8 mouse cellular contexts compared by ENCODE assay signal in genomic region chr12:70968791-70969307, GRCm38 (mm10). TPM values are rescaled to one million over a fixed set of nuclear protein-coding genes. Genes with fewer than 3 reads are reported as not detected.
DNase-seq lines count a peak whose midpoint lies in the region; ATAC-seq and TF ChIP-seq lines count a peak whose summit lies in the region.

No protein-coding gene starts in this region.

- no peaks in the 10 kb centered on the region for H3K36me3 ChIP-seq in ES-E14 (ENCODE audit: control insufficient read depth, insufficient read depth, low read length, poor library complexity, severe bottlenecking)
- peaks cover 9% of the 10 kb centered on the region; the same call in 1 of the 2 replicates for H3K36me3 ChIP-seq in forebrain, embryonic 14.5 days (ENCODE audit: control insufficient read depth, insufficient read depth, low read length)
- H3K36me3 ChIP-seq in liver, embryonic 16.5 days (ENCODE audit: control insufficient read depth, insufficient read depth): no peaks in the 10 kb centered on the region
- H3K36me3 ChIP-seq in neural tube, embryonic 12.5 days: peaks cover 9% of the 10 kb centered on the region

- peak overlapping the region; percentile 14; the same call in 1 of the 2 replicates for H3K9ac ChIP-seq in ES-E14 (ENCODE audit: insufficient read depth, low read depth, low read length, poor library complexity, severe bottlenecking)
- H3K9ac ChIP-seq in forebrain, embryonic 14.5 days (ENCODE audit: low read length): peak overlapping the region; percentile 71
- H3K9ac ChIP-seq in liver, embryonic 16.5 days (ENCODE audit: low read depth, low read length): peak overlapping the region; percentile 81
- H3K9ac ChIP-seq in neural tube, embryonic 12.5 days: peak overlapping the region; percentile 69

- H3K27ac ChIP-seq in ES-E14 (ENCODE audit: insufficient read depth, low read depth, low read length, poor library complexity, severe bottlenecking): peak overlapping the region; percentile 70; the same call in 1 of the 2 replicates
- H3K27ac ChIP-seq in forebrain, embryonic 14.5 days (ENCODE audit: low read depth, low read length): peak overlapping the region; percentile 90
- H3K27ac ChIP-seq in liver, embryonic 16.5 days (ENCODE audit: low read length): peak overlapping the region; percentile 93
- H3K27ac ChIP-seq in neural tube, embryonic 12.5 days: no peak overlapping the region

- H3K4me1 ChIP-seq in ES-E14 (ENCODE audit: control insufficient read depth in 2 of 2, insufficient read depth in 2 of 2, low read length in 2 of 2, poor library complexity in 1 of 2): no peaks in the 10 kb centered on the region
- H3K4me1 ChIP-seq in forebrain, embryonic 14.5 days (ENCODE audit: control insufficient read depth, insufficient read depth, low read length): no peaks in the 10 kb centered on the region
- peaks cover 10% of the 10 kb centered on the region for H3K4me1 ChIP-seq in liver, embryonic 16.5 days (ENCODE audit: control insufficient read depth, low read depth, low read length)
- H3K4me1 ChIP-seq in neural tube, embryonic 12.5 days: no peaks in the 10 kb centered on the region

- peak overlapping the region; percentile 49 for H3K4me2 ChIP-seq in forebrain, embryonic 14.5 days (ENCODE audit: low read length)
- H3K4me2 ChIP-seq in liver, embryonic 16.5 days (ENCODE audit: low read depth, low read length): peak overlapping the region; percentile 73
- H3K4me2 ChIP-seq in neural tube, embryonic 12.5 days (replicated peaks): peak overlapping the region; percentile 66

- ATAC-seq in forebrain, embryonic 14.5 days: peak; percentile 74
- ATAC-seq in liver, embryonic 16.5 days (ENCODE audit: low read depth): peak; percentile 61
- peak; percentile 78 for ATAC-seq in neural tube, embryonic 12.5 days (ENCODE audit: low FRiP score, low read depth)

- DNase-seq in ES-E14 (ENCODE audit: low read depth, low spot score): peak; percentile 83
- DNase-seq in cerebellum, adult 11 months: peak; percentile 82
- DNase-seq in forebrain, embryonic 14.5 days (ENCODE audit: low spot score): peak; percentile 94
- peak; percentile 82 to 88 for DNase-seq in heart, postnatal 14 days
- peak; percentile 76 for DNase-seq in large intestine, adult 2 months (ENCODE audit: low read depth, low spot score)
- DNase-seq in telencephalon, adult 2 months (ENCODE audit: low read depth, low spot score): peak; percentile 81

- H3K27me3 ChIP-seq in forebrain, embryonic 14.5 days (replicated peaks; ENCODE audit: control insufficient read depth, insufficient read depth, low read length): no peaks in the 10 kb centered on the region
- H3K27me3 ChIP-seq in liver, embryonic 16.5 days (ENCODE audit: control insufficient read depth, insufficient read depth, low read depth, low read length): no peaks in the 10 kb centered on the region
- no peaks in the 10 kb centered on the region for H3K27me3 ChIP-seq in neural tube, embryonic 12.5 days (replicated peaks)

- H3K4me3 ChIP-seq in ES-E14 (ENCODE audit: insufficient read depth in 1 of 2, low read depth in 1 of 2, low read length in 2 of 2, poor library complexity in 1 of 2, severe bottlenecking in 1 of 2): peak overlapping the region; percentile 68 to 72
- H3K4me3 ChIP-seq in forebrain, embryonic 14.5 days (ENCODE audit: low read depth, low read length): peak overlapping the region; percentile 53
- H3K4me3 ChIP-seq in liver, embryonic 16.5 days (ENCODE audit: low read depth, low read length): peak overlapping the region; percentile 75
- peak overlapping the region; percentile 62 for H3K4me3 ChIP-seq in neural tube, embryonic 12.5 days

- intact Hi-C loops in heart, postnatal 14 days (cut with DNase I): loop anchor here (2.0 to 5.0 kb wide), 2 partner anchors 48 to 83 kb away; no protein-coding TSS in a partner anchor

- in situ Hi-C loops in ES-E14 (cut with MboI; ENCODE audit: low sequenced_read_pairs in 2 of 2, unreplicated experiment in 2 of 2): no loop called here

- H3K9me3 ChIP-seq in ES-E14 (ENCODE audit: control insufficient read depth, insufficient read depth, low read depth, low read length): no peaks in the 10 kb centered on the region
- no peaks in the 10 kb centered on the region for H3K9me3 ChIP-seq in forebrain, embryonic 14.5 days (replicated peaks; ENCODE audit: control insufficient read depth, low read length)
- H3K9me3 ChIP-seq in liver, embryonic 16.5 days (replicated peaks; ENCODE audit: control insufficient read depth, low read length): no peaks in the 10 kb centered on the region
- no peaks in the 10 kb centered on the region for H3K9me3 ChIP-seq in neural tube, embryonic 12.5 days

- WGBS in forebrain, embryonic 14.5 days: under 1% methylated on average over 15 of the region's 15 CpGs
- WGBS in large intestine, adult 2 months: under 1% methylated on average over 15 of the region's 15 CpGs
- WGBS in liver, embryonic 16.5 days (ENCODE audit: insufficient replicate concordance): under 1% methylated on average over 15 of the region's 15 CpGs
- WGBS in neural tube, embryonic 12.5 days: under 1% methylated on average over 15 of the region's 15 CpGs

TF ChIP-seq in ES-E14, 5 proteins besides CTCF, POLR2A, EP300 and RAD21:
- peak; percentile 96 for TF ChIP-seq ZNF384 (IDR thresholded peaks at IDR 0.05; ENCODE audit: low read depth, low read length)
- TF ChIP-seq HCFC1 (IDR thresholded peaks at IDR 0.05; ENCODE audit: borderline replicate concordance, insufficient read depth, low read length): no peak
- TF ChIP-seq MAFK (IDR thresholded peaks at IDR 0.05; ENCODE audit: insufficient read depth, low read depth, low read length): peak; percentile 93
- TF ChIP-seq CHD2 (IDR thresholded peaks at IDR 0.05; ENCODE audit: low read depth, low read length): no peak
- TF ChIP-seq ZC3H11A (IDR thresholded peaks at IDR 0.05; ENCODE audit: borderline replicate concordance, low read depth, low read length): no peak

RNA-seq across cellular contexts. Expression of gene Psma3, which starts 5.6 kb away (rescaled TPM):
- 209 and 306 TPM in 2 replicates for total RNA-seq in ES-E14 (2012; rRNA removed)
- polyA plus RNA-seq in forebrain, embryonic 14.5 days (2014; fragmentation: Nextera tagmentation; extraction: Ambion mirVana): 540 and 656 TPM in 2 replicates
- 100 to 1,000 TPM; 218 to 231 TPM for total RNA-seq in heart, postnatal 14 days (2021)
- polyA plus RNA-seq in large intestine, adult 2 months (2012; rRNA removed): 25.2 and 28.2 TPM in 2 replicates
- 294 and 323 TPM in 2 replicates for polyA plus RNA-seq in liver, embryonic 16.5 days (2015; fragmentation: Nextera tagmentation; extraction: Ambion mirVana)
- 543 and 554 TPM in 2 replicates for polyA plus RNA-seq in neural tube, embryonic 12.5 days (2016; fragmentation: Nextera tagmentation; extraction: Ambion mirVana)

RNA-seq across cellular contexts. Expression of gene Actr10, which starts 31.2 kb away (rescaled TPM):
- total RNA-seq in ES-E14 (2012; rRNA removed): 68.8 and 86.2 TPM in 2 replicates
- 335 and 376 TPM in 2 replicates for polyA plus RNA-seq in forebrain, embryonic 14.5 days (2014; fragmentation: Nextera tagmentation; extraction: Ambion mirVana)
- total RNA-seq in heart, postnatal 14 days (2021): 100 to 1,000 TPM; 136 to 141 TPM
- 28.1 and 32.0 TPM in 2 replicates for polyA plus RNA-seq in large intestine, adult 2 months (2012; rRNA removed)
- polyA plus RNA-seq in liver, embryonic 16.5 days (2015; fragmentation: Nextera tagmentation; extraction: Ambion mirVana): 98.8 and 107 TPM in 2 replicates
- polyA plus RNA-seq in neural tube, embryonic 12.5 days (2016; fragmentation: Nextera tagmentation; extraction: Ambion mirVana): 252 and 267 TPM in 2 replicates

RNA-seq across cellular contexts. Expression of gene Arid4a, which starts 46.9 kb away (rescaled TPM):
- 10.4 and 10.9 TPM in 2 replicates for total RNA-seq in ES-E14 (2012; rRNA removed)
- 34.1 and 48.5 TPM in 2 replicates for polyA plus RNA-seq in forebrain, embryonic 14.5 days (2014; fragmentation: Nextera tagmentation; extraction: Ambion mirVana)
- total RNA-seq in heart, postnatal 14 days (2021): 10 to 100 TPM; 16.9 TPM
- 2.0 and 2.7 TPM in 2 replicates for polyA plus RNA-seq in large intestine, adult 2 months (2012; rRNA removed)
- polyA plus RNA-seq in liver, embryonic 16.5 days (2015; fragmentation: Nextera tagmentation; extraction: Ambion mirVana): 21.3 and 22.2 TPM in 2 replicates
- polyA plus RNA-seq in neural tube, embryonic 12.5 days (2016; fragmentation: Nextera tagmentation; extraction: Ambion mirVana): 36.7 and 39.5 TPM in 2 replicates

Comparison
In these comparisons a context has a peak if more than half of its experiments do, and no peak if none do; other contexts are left out.
1. H3K9ac ChIP-seq: peak in every context shown above with its lines; median percentile 81 in liver, embryonic 16.5 days; 71 in forebrain, embryonic 14.5 days; 69 in neural tube, embryonic 12.5 days; 14 in ES-E14.
2. RNA of gene Psma3, which starts 5.6 kb away (polyA plus RNA-seq): 540 to 656 TPM in forebrain, embryonic 14.5 days, 543 to 554 TPM in neural tube, embryonic 12.5 days and 294 to 323 TPM in liver, embryonic 16.5 days; 25.2 to 28.2 TPM in large intestine, adult 2 months; every median in the first group is over 10 times any median in the second.
3. Peak in every context shown above with its lines, with median percentiles within 50 percentile points of each other: DNase-seq, H3K4me3 ChIP-seq, ATAC-seq and H3K4me2 ChIP-seq.